Mouse (Mus musculus) ES-E14 (cell line): Measurements from ENCODE around the gene Mitf. TPM values are rescaled to one million over a fixed set of nuclear protein-coding genes. Genes with fewer than 3 reads are reported as not detected.

Experiments
- DNase-seq: peaks from one replicate; pipeline ENCODE4 v3.0.0-alpha.2; 2013; ENCODE audit warnings: low read depth, low spot score
- H3K27ac ChIP-seq: 2 replicates; pipeline ENCODE4 v1.5.1; 2012; ENCODE audit warnings: low read depth, mild to moderate bottlenecking, low read length, moderate library complexity, mixed read lengths; ENCODE audit not compliant: poor library complexity, insufficient read depth, severe bottlenecking
- H3K36me3 ChIP-seq: 2 replicates; pipeline ENCODE4 v1.6.1; 2012; ENCODE audit warnings: mild to moderate bottlenecking, low read length, moderate library complexity, mixed read lengths; ENCODE audit not compliant: control insufficient read depth, poor library complexity, insufficient read depth, severe bottlenecking
- H3K4me1 ChIP-seq, 2 experiments: fragments of 150-350 bp in 1 of 2; sonication (generic) in 1 of 2; 2 replicates each; pipeline ENCODE4 v1.6.1; 2012; ENCODE audit warnings: low read length in 2 of 2, mild to moderate bottlenecking in 1 of 2, mixed read lengths in 1 of 2; ENCODE audit not compliant: control insufficient read depth in 2 of 2, insufficient read depth in 2 of 2, poor library complexity in 1 of 2
- H3K4me3 ChIP-seq, 2 experiments: fragments of 150-350 bp in 1 of 2; sonication (generic) in 1 of 2; 2 replicates each; pipeline ENCODE4 v1.5.1; 2012; ENCODE audit warnings: low read length in 2 of 2, low read depth in 1 of 2, mild to moderate bottlenecking in 1 of 2, mixed read lengths in 1 of 2; ENCODE audit not compliant: insufficient read depth in 1 of 2, poor library complexity in 1 of 2, severe bottlenecking in 1 of 2
- H3K9ac ChIP-seq: 2 replicates; pipeline ENCODE4 v1.6.1; 2012; ENCODE audit warnings: low read depth, mild to moderate bottlenecking, low read length, mixed read lengths; ENCODE audit not compliant: poor library complexity, insufficient read depth, severe bottlenecking
- H3K9me3 ChIP-seq: fragments of 150-350 bp; sonication (generic); 2 replicates; pipeline ENCODE4 v1.6.1; 2012; ENCODE audit warnings: low read depth, mild to moderate bottlenecking, low read length; ENCODE audit not compliant: control insufficient read depth, insufficient read depth
- CHD2 ChIP-seq: IDR thresholded peaks from 2 replicates; pipeline ENCODE4 v1.6.1; 2014; ENCODE audit warnings: mild to moderate bottlenecking, low read depth, low read length, inconsistent platforms
- HCFC1 ChIP-seq: IDR thresholded peaks from 2 replicates; pipeline ENCODE4 v1.6.1; 2012; ENCODE audit warnings: low read length, inconsistent platforms, borderline replicate concordance; ENCODE audit not compliant: insufficient read depth
- MAFK ChIP-seq: IDR thresholded peaks from 2 replicates; pipeline ENCODE4 v1.6.1; 2014; ENCODE audit warnings: mild to moderate bottlenecking, low read depth, low read length, inconsistent platforms; ENCODE audit not compliant: insufficient read depth
- ZC3H11A ChIP-seq: IDR thresholded peaks from 2 replicates; pipeline ENCODE4 v1.6.1; 2012; ENCODE audit warnings: low read depth, mild to moderate bottlenecking, inconsistent platforms, low read length, borderline replicate concordance
- ZNF384 ChIP-seq: IDR thresholded peaks from 2 replicates; pipeline ENCODE4 v1.6.1; 2012; ENCODE audit warnings: low read depth, low read length, inconsistent platforms
- in situ Hi-C, 2 experiments: fragments of 600-800 bp; cut with MboI; formaldehyde crosslinking; loops; one replicate each; pipeline ENCODE4 v1.15.1; 2025; ENCODE audit warnings: low sequenced_read_pairs in 2 of 2, inconsistent platforms in 1 of 2; ENCODE audit not compliant: unreplicated experiment in 2 of 2
- total RNA-seq: library from RNA; depleted of rRNA; stranded (reverse); fragments of 300-350 nt; gene quantifications from 2 replicates; pipeline ENCODE4 v1.2.3, GENCODE M21; 2012

The Mitf gene
- total RNA-seq, 1 experiment: 9.3 TPM

DNA sequence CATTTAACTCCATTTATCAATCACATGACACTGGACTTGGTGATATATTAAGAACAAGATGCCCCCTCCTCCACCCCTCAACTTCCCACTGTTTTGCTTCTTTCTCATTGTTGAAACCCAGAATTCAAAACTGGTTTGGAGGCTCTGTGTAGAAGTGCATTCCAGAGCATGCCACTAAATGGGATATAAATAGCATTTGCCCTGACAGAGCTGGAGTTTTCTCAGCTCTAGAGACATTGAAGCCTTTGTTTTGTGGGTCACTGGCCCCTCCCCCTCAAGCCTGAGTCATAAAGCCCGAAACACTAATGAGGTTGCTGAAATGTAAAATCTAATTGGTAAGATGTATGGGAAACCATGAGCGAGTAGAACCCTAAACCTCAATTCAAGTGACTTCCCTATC lies 76.6 kb downstream of the Mitf start:
- H3K4me1 ChIP-seq: no peaks in the 10 kb centered on the region
- no peak for DNase-seq
- no peak overlapping the region for H3K4me3 ChIP-seq
- H3K9ac ChIP-seq: no peak overlapping the region
- in situ Hi-C loops: no loop called here
- H3K36me3 ChIP-seq: no peaks in the 10 kb centered on the region
- no peaks in the 10 kb centered on the region for H3K9me3 ChIP-seq
- TF ChIP-seq HCFC1: no peak
- TF ChIP-seq CHD2: no peak
- no peak for TF ChIP-seq ZC3H11A
- TF ChIP-seq ZNF384: no peak
- no peak for TF ChIP-seq MAFK
- H3K27ac ChIP-seq: no peak overlapping the region

DNA sequence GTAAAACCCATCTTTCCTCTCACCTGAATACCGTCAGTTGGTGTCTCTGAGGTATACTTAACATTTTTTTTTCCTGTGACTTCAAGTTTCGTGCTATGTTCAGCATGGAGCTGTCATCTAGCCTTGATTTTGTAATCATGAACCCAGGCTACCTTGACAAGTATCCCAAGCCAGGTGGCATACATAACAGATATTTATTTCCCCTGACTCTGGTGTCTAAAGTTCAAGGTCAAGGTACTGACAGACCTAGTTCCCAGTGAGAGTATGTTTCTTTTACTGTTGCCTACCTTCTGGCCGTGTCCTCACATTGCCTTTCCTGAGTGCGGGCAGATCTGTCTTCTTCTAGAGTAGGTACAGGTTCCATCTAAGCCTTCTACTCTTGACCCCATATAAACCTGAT lies 78.1 kb downstream of the Mitf start:
- no peaks in the 10 kb centered on the region for H3K4me1 ChIP-seq
- TF ChIP-seq ZNF384: no peak
- no peak for DNase-seq
- no peak overlapping the region for H3K27ac ChIP-seq
- H3K9me3 ChIP-seq: no peaks in the 10 kb centered on the region
- H3K9ac ChIP-seq: no peak overlapping the region
- in situ Hi-C loops: no loop called here
- H3K36me3 ChIP-seq: no peaks in the 10 kb centered on the region
- no peak overlapping the region for H3K4me3 ChIP-seq

- Histone ChIP-seq H3K9me3 (no peaks in the 10 kb centered on the region), H3K36me3 (no peaks in the 10 kb centered on the region), H3K4me1 (no peaks in the 10 kb centered on the region), H3K4me3 (no peak overlapping the region), H3K9ac (no peak overlapping the region), H3K27ac (no peak overlapping the region)
- TF ChIP-seq HCFC1: no peak
- no peak for TF ChIP-seq CHD2
- no peak for DNase-seq
- in situ Hi-C loops: no loop called here
These were observed 78.8 kb downstream of the Mitf start for GRCm38 (mm10) chr6:97885606-97886005.

- no peaks in the 10 kb centered on the region for H3K4me1 ChIP-seq
- H3K27ac ChIP-seq: no peak overlapping the region
- H3K9me3 ChIP-seq: no peaks in the 10 kb centered on the region
- TF ChIP-seq ZNF384 (no peak), CHD2 (no peak), HCFC1 (no peak), MAFK (no peak)
- H3K4me3 ChIP-seq: no peak overlapping the region
- H3K36me3 ChIP-seq: no peaks in the 10 kb centered on the region
- DNase-seq: no peak
- in situ Hi-C loops: no loop called here
- H3K9ac ChIP-seq: no peak overlapping the region
These were observed 81.0 kb downstream of the Mitf start for GRCm38 (mm10) chr6:97887893-97888292.

- H3K9me3 ChIP-seq: no peaks in the 10 kb centered on the region
- no peaks in the 10 kb centered on the region for H3K36me3 ChIP-seq
- H3K4me1 ChIP-seq: no peaks in the 10 kb centered on the region
- no peak overlapping the region for H3K4me3 ChIP-seq
- H3K27ac ChIP-seq: no peak overlapping the region
- in situ Hi-C loops: no loop called here
- DNase-seq: no peak
- H3K9ac ChIP-seq: no peak overlapping the region
- no peak for TF ChIP-seq HCFC1
- no peak for TF ChIP-seq CHD2
- TF ChIP-seq ZNF384: no peak
- no peak for TF ChIP-seq MAFK
- TF ChIP-seq ZC3H11A: no peak
These were observed 81.7 kb downstream of the Mitf start for GRCm38 (mm10) chr6:97888596-97888995.
